Mouse (Mus musculus): ENCODE results near the gene Tmem274.

GRCm38 (mm10) chr4:149489415-149490240 is 12.4 kb downstream of the Tmem274 start:
- no peak for TF ChIP-seq CTCF (IDR thresholded peaks at IDR 0.05; ENCODE audit: insufficient read depth, low read depth, low read length)
- TF ChIP-seq POLR2A (IDR thresholded peaks at IDR 0.05; ENCODE audit: insufficient read depth, low read depth, low read length) = no peak
